Mouse (Mus musculus) adrenal gland, adult 18-20 months (tissue): Measurements from ENCODE around the gene Gpatch2l. TPM values are rescaled to one million over a fixed set of nuclear protein-coding genes. Genes with fewer than 3 reads are reported as not detected.

Experiments
- DNase-seq, 2 experiments: peaks; one replicate each; pipeline ENCODE4 v3.0.0; 2021 to 2022; ENCODE audit warnings: low spot score in 2 of 2
- total RNA-seq, 2 experiments: library from RNA; stranded (reverse); gene quantifications; 1 replicate in 1 of 2; 2 replicates in 1 of 2; pipeline ENCODE4 v1.2.3; 2021

Gpatch2l gene
- total RNA-seq, 2 experiments from 2014 or later: 18.6 to 20.3 TPM

GRCm38 (mm10) chr12:86276463-86276862 lies 34.8 kb downstream of the Gpatch2l start:
- DNase-seq: no peak

- DNase-seq: no peak
Measured at GRCm38 (mm10) chr12:86276895-86277294, 35.2 kb downstream of the Gpatch2l start.

- no peak for DNase-seq
Measured at GRCm38 (mm10) chr12:86280000-86280399, 38.3 kb downstream of the Gpatch2l start.

- no peak for DNase-seq
Measured at GRCm38 (mm10) chr12:86285704-86286103, 44.0 kb downstream of the Gpatch2l start.

- no peak for DNase-seq
Measured at GRCm38 (mm10) chr12:86297450-86297849, 55.8 kb downstream of the Gpatch2l start.

- no peak for DNase-seq
Measured at GRCm38 (mm10) chr12:86302973-86303372, 61.3 kb downstream of the Gpatch2l start.

- DNase-seq: no peak
Measured at GRCm38 (mm10) chr12:86305045-86305444, 63.4 kb downstream of the Gpatch2l start.

- DNase-seq: no peak
Measured at GRCm38 (mm10) chr12:86305635-86306243, 64.1 kb downstream of the Gpatch2l start.

- DNase-seq: no peak
Measured at GRCm38 (mm10) chr12:86309474-86309873, 67.8 kb downstream of the Gpatch2l start.

- no peak for DNase-seq
Measured at GRCm38 (mm10) chr12:86309902-86310301, 68.2 kb downstream of the Gpatch2l start.

GRCm38 (mm10) chr12:86320629-86321028 lies 79.0 kb downstream of the Gpatch2l start:
- no peak for DNase-seq

- DNase-seq: no peak
Measured at GRCm38 (mm10) chr12:86324297-86324696, 82.6 kb downstream of the Gpatch2l start.

GRCm38 (mm10) chr12:86329813-86330212 lies 88.2 kb downstream of the Gpatch2l start:
- no peak for DNase-seq

GRCm38 (mm10) chr12:86330684-86331083 lies 89.0 kb downstream of the Gpatch2l start:
- DNase-seq: no peak

GRCm38 (mm10) chr12:86331248-86331647 lies 89.6 kb downstream of the Gpatch2l start:
- DNase-seq: no peak

GRCm38 (mm10) chr12:86336209-86336608 lies 94.6 kb downstream of the Gpatch2l start:
- DNase-seq: no peak

GRCm38 (mm10) chr12:86336887-86337286 lies 95.2 kb downstream of the Gpatch2l start:
- DNase-seq: no peak

Other genes with a start within 250 kb of the Gpatch2l start
- 10 to 100 TPM in 1 of 2 experiments, 1 to 10 TPM in 1; 8.7 to 13.7 TPM for gene Tgfb3, start 162.8 kb upstream of the Gpatch2l start, total RNA-seq
- 10 to 100 TPM; 22.6 to 26.2 TPM for gene Ift43, start 159.3 kb upstream of the Gpatch2l start, total RNA-seq
- gene Esrrb, start 119.3 kb downstream of the Gpatch2l start, total RNA-seq: under 1 TPM; 0.27 to 0.67 TPM